8 mouse cellular contexts compared by ENCODE assay signal in the genomic region with DNA sequence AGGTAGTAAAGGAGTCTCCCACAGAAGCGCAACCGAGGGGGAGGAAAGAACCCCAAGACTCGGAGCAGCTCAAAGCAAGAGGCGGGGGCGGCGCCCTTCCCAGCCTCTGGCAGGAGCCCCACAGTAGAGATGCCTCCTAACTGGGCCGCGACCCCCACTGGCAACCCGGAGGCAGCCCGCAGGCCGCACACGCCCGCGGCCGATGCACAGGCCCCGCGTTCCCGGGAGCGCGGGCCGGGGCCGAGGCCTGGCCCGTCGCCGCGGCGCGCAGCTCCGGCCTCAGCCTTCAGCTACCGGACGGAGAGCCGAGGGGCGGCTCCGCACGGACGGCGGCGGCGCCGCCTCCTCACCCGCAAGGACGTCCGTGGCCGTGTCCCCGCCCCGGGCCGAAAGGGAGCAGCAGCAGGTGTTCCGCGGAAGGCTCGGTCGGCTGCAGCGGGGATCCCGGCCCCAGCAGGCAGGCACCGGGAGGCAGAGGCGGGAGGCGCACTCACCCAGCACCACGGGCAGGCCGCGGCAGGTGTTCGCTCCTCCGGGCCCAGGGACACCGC. TPM values are rescaled to one million over a fixed set of nuclear protein-coding genes. Genes with fewer than 3 reads are reported as not detected.
DNase-seq lines count a peak whose midpoint lies in the region; ATAC-seq and TF ChIP-seq lines count a peak whose summit lies in the region.

No protein-coding gene starts in this region.

- H3K27me3 ChIP-seq in heart, adult 2 months (ENCODE audit: control insufficient read depth, insufficient read depth, low read length) = no peaks in the 10 kb centered on the region
- H3K27me3 ChIP-seq in G1E (ENCODE audit: insufficient read depth, low read length) = peaks cover 8% of the 10 kb centered on the region
- peaks cover 4% of the 10 kb centered on the region; the same call in 1 of the 2 replicates for H3K27me3 ChIP-seq in erythroblast, embryonic 14.5 days (ENCODE audit: control insufficient read depth)
- no peaks in the 10 kb centered on the region for H3K27me3 ChIP-seq in hindbrain, embryonic 14.5 days (ENCODE audit: control insufficient read depth, insufficient read depth, low read length)
- H3K27me3 ChIP-seq in liver, adult 2 months (ENCODE audit: control insufficient read depth, insufficient read depth, low read length) = no peaks in the 10 kb centered on the region
- H3K27me3 ChIP-seq in neural tube, embryonic 13.5 days = no peaks in the 10 kb centered on the region

- WGBS in heart, adult 2 months = under 1% methylated on average over 48 of the region's 62 CpGs
- under 1% methylated on average over 62 of the region's 62 CpGs for WGBS in hindbrain, embryonic 14.5 days
- under 1% methylated on average over 59 of the region's 62 CpGs for WGBS in liver, adult 2 months
- under 1% methylated on average over 44 of the region's 62 CpGs for WGBS in neural tube, embryonic 13.5 days

- H3K27ac ChIP-seq in heart, adult 2 months = peak overlapping the region; percentile 96
- peak overlapping the region; percentile 93 for H3K27ac ChIP-seq in hindbrain, embryonic 14.5 days
- peak overlapping the region; percentile 69 for H3K27ac ChIP-seq in liver, adult 2 months (replicated peaks; ENCODE audit: insufficient read depth, low read depth, low read length)
- H3K27ac ChIP-seq in neural tube, embryonic 13.5 days (replicated peaks) = peak overlapping the region; percentile 95

- TF ChIP-seq EP300 in heart, adult 2 months (IDR thresholded peaks at IDR 0.05; ENCODE audit: insufficient read depth, low read depth, low read length) = no peak

- H3K4me1 ChIP-seq in heart, adult 2 months (ENCODE audit: control insufficient read depth, insufficient read depth, low read length) = peaks cover 20% of the 10 kb centered on the region
- peaks cover 33% of the 10 kb centered on the region for H3K4me1 ChIP-seq in G1E (ENCODE audit: insufficient read depth, low read depth, low read length)
- peaks cover 44% of the 10 kb centered on the region for H3K4me1 ChIP-seq in erythroblast, embryonic 14.5 days (ENCODE audit: control insufficient read depth)
- H3K4me1 ChIP-seq in hindbrain, embryonic 14.5 days (replicated peaks; ENCODE audit: control insufficient read depth, insufficient read depth, low read length) = peaks cover 21% of the 10 kb centered on the region
- peaks cover 14% of the 10 kb centered on the region for H3K4me1 ChIP-seq in liver, adult 2 months (ENCODE audit: control insufficient read depth, insufficient read depth, low read length)
- H3K4me1 ChIP-seq in neural tube, embryonic 13.5 days (replicated peaks) = peaks cover 31% of the 10 kb centered on the region

- peaks cover 8% of the 10 kb centered on the region for H3K79me2 ChIP-seq in heart, adult 2 months (replicated peaks; ENCODE audit: control insufficient read depth, insufficient read depth, low read length)
- peaks cover 33% of the 10 kb centered on the region for H3K79me2 ChIP-seq in liver, adult 2 months (ENCODE audit: control insufficient read depth, insufficient read depth, low read length)

- TF ChIP-seq POLR2A in heart, adult 2 months (IDR thresholded peaks at IDR 0.05; ENCODE audit: insufficient read depth, low read depth, low read length) = no peak
- no peak for TF ChIP-seq POLR2A in liver, adult 2 months (IDR thresholded peaks at IDR 0.05; ENCODE audit: extremely low read depth, insufficient read depth, low read length)

- intact Hi-C loops in heart, adult 2 months (cut with DNase I) = loop anchor here (2.0 to 5.0 kb wide), 3 partner anchors 18 to 61 kb away; no protein-coding TSS in a partner anchor

- H3K4me3 ChIP-seq in heart, adult 2 months = peak overlapping the region; percentile 92
- H3K4me3 ChIP-seq in G1E (ENCODE audit: low read depth, low read length) = peak overlapping the region; percentile 94
- H3K4me3 ChIP-seq in erythroblast, embryonic 14.5 days (replicated peaks) = peak overlapping the region; percentile 93
- H3K4me3 ChIP-seq in hindbrain, embryonic 14.5 days (replicated peaks; ENCODE audit: low read length) = peak overlapping the region; percentile 92
- peak overlapping the region; percentile 73 for H3K4me3 ChIP-seq in liver, adult 2 months (ENCODE audit: insufficient read depth, low read depth, low read length)
- H3K4me3 ChIP-seq in neural tube, embryonic 13.5 days = peak overlapping the region; percentile 90

- peaks cover 20% of the 10 kb centered on the region for H3K36me3 ChIP-seq in heart, adult 2 months (ENCODE audit: control insufficient read depth, insufficient read depth, low read length)
- peaks cover 9% of the 10 kb centered on the region for H3K36me3 ChIP-seq in G1E (replicated peaks)
- no peaks in the 10 kb centered on the region for H3K36me3 ChIP-seq in erythroblast, embryonic 14.5 days (ENCODE audit: control insufficient read depth)
- no peaks in the 10 kb centered on the region for H3K36me3 ChIP-seq in hindbrain, embryonic 14.5 days (replicated peaks; ENCODE audit: control insufficient read depth, insufficient read depth)
- no peaks in the 10 kb centered on the region for H3K36me3 ChIP-seq in liver, adult 2 months (ENCODE audit: control insufficient read depth, insufficient read depth, low read length)
- H3K36me3 ChIP-seq in neural tube, embryonic 13.5 days = no peaks in the 10 kb centered on the region

- H3K4me2 ChIP-seq in hindbrain, embryonic 14.5 days (replicated peaks) = peak overlapping the region; percentile 75
- H3K4me2 ChIP-seq in neural tube, embryonic 13.5 days = peak overlapping the region; percentile 70

- no peak for ATAC-seq in G1E (ENCODE audit: extremely low read depth, insufficient number of reproducible peaks, low FRiP score, poor library complexity, severe bottlenecking)
- ATAC-seq in hindbrain, embryonic 14.5 days (ENCODE audit: low FRiP score) = peak; percentile 61
- peak; percentile 63 for ATAC-seq in neural tube, embryonic 13.5 days (ENCODE audit: low read depth)

- DNase-seq in heart, adult 2 months = no peak
- DNase-seq in heart, adult 8-10 months (ENCODE audit: low spot score) = no peak
- DNase-seq in G1E (ENCODE audit: low spot score) = no peak
- peak; percentile 33 for DNase-seq in hindbrain, embryonic 14.5 days (ENCODE audit: low spot score)
- DNase-seq in liver, adult 2 months (ENCODE audit: extremely low read depth, low read depth, low spot score) = peak; percentile 53
- DNase-seq in ovary, postnatal 36 days (ENCODE audit: low spot score) = no peak

- no peak for TF ChIP-seq CTCF in heart, adult 2 months (IDR thresholded peaks at IDR 0.05)
- TF ChIP-seq CTCF in G1E (IDR thresholded peaks at IDR 0.05; ENCODE audit: low read depth, low read length) = no peak
- TF ChIP-seq CTCF in liver, adult 2 months (IDR thresholded peaks at IDR 0.05; ENCODE audit: low read depth, low read length) = no peak

- H3K9ac ChIP-seq in heart, adult 2 months (ENCODE audit: low read depth, low read length) = peak overlapping the region; percentile 96
- peak overlapping the region; percentile 82 for H3K9ac ChIP-seq in hindbrain, embryonic 14.5 days
- H3K9ac ChIP-seq in liver, adult 2 months (ENCODE audit: low read depth, low read length) = peak overlapping the region; percentile 94
- H3K9ac ChIP-seq in neural tube, embryonic 13.5 days = peak overlapping the region; percentile 91

- H3K9me3 ChIP-seq in G1E (replicated peaks) = no peaks in the 10 kb centered on the region
- H3K9me3 ChIP-seq in erythroblast, embryonic 14.5 days (ENCODE audit: control insufficient read depth, low read length) = no peaks in the 10 kb centered on the region
- no peaks in the 10 kb centered on the region for H3K9me3 ChIP-seq in hindbrain, embryonic 14.5 days (ENCODE audit: control insufficient read depth, low read length)
- no peaks in the 10 kb centered on the region for H3K9me3 ChIP-seq in neural tube, embryonic 13.5 days

RNA-seq across cellular contexts. Expression of gene Dag1, which starts 0.6 kb away (rescaled TPM):
- total RNA-seq in heart, adult 2 months (2021) = 100 to 1,000 TPM; 305 to 347 TPM
- polyA plus RNA-seq in heart, adult 2 months (2012; rRNA removed) = 124 and 157 TPM in 2 replicates
- total RNA-seq in heart, adult 8-10 months (2022) = 100 to 1,000 TPM; 291 to 330 (median 302) TPM
- total RNA-seq in G1E (2014; fragmentation: Nextera tagmentation) (21.9 and 22.1 TPM in 2 replicates), G1E (2017) (6.0 and 6.1 TPM in 2 replicates)
- 11.9 and 13.5 TPM in 2 replicates for polyA plus RNA-seq in G1E (2012)
- polyA plus RNA-seq in erythroblast, embryonic 14.5 days (2012) = 0.67 and 0.75 TPM in 2 replicates
- polyA plus RNA-seq in hindbrain, embryonic 14.5 days (2014; fragmentation: Nextera tagmentation; extraction: Ambion mirVana) = 76.7 and 83.0 TPM in 2 replicates
- total RNA-seq in liver, adult 2 months (2014; rRNA removed) = 20.7 and 28.8 TPM in 2 replicates
- 24.9 and 29.9 TPM in 2 replicates for polyA plus RNA-seq in liver, adult 2 months (2012; rRNA removed)
- polyA plus RNA-seq in neural tube, embryonic 13.5 days (2015; fragmentation: Nextera tagmentation; extraction: Ambion mirVana) = 57.2 and 57.6 TPM in 2 replicates

RNA-seq across cellular contexts. Expression of gene Nicn1, which starts 27.0 kb away (rescaled TPM):
- 10 to 100 TPM; 21.0 to 21.5 TPM for total RNA-seq in heart, adult 2 months (2021)
- 24.1 and 37.1 TPM in 2 replicates for polyA plus RNA-seq in heart, adult 2 months (2012; rRNA removed)
- 10 to 100 TPM; 23.0 to 32.5 (median 28.5) TPM for total RNA-seq in heart, adult 8-10 months (2022)
- 17.6 and 20.2 TPM in 2 replicates for total RNA-seq in G1E (2014; fragmentation: Nextera tagmentation)
- total RNA-seq in G1E (2017) = 5.8 and 7.6 TPM in 2 replicates
- polyA plus RNA-seq in G1E (2012) = 0.35 and 0.52 TPM in 2 replicates
- not detected in 2 replicates for polyA plus RNA-seq in erythroblast, embryonic 14.5 days (2012)
- polyA plus RNA-seq in hindbrain, embryonic 14.5 days (2014; fragmentation: Nextera tagmentation; extraction: Ambion mirVana) = 136 and 137 TPM in 2 replicates
- 5.8 and 9.0 TPM in 2 replicates for total RNA-seq in liver, adult 2 months (2014; rRNA removed)
- polyA plus RNA-seq in liver, adult 2 months (2012; rRNA removed) = 15.9 and 21.2 TPM in 2 replicates
- 124 and 130 TPM in 2 replicates for polyA plus RNA-seq in neural tube, embryonic 13.5 days (2015; fragmentation: Nextera tagmentation; extraction: Ambion mirVana)

RNA-seq across cellular contexts. Expression of gene Amt, which starts 33.4 kb away (rescaled TPM):
- total RNA-seq in heart, adult 2 months (2021) = 1 to 10 TPM; 4.0 to 4.6 TPM
- 4.8 and 9.2 TPM in 2 replicates for polyA plus RNA-seq in heart, adult 2 months (2012; rRNA removed)
- total RNA-seq in heart, adult 8-10 months (2022) = 1 to 10 TPM; 3.8 to 6.5 (median 4.9) TPM
- 0.90 and 1.2 TPM in 2 replicates for total RNA-seq in G1E (2014; fragmentation: Nextera tagmentation)
- 0.44 and 0.93 TPM in 2 replicates for total RNA-seq in G1E (2017)
- 0.03 and 0.09 TPM in 2 replicates for polyA plus RNA-seq in G1E (2012)
- not detected in 2 replicates for polyA plus RNA-seq in erythroblast, embryonic 14.5 days (2012)
- polyA plus RNA-seq in hindbrain, embryonic 14.5 days (2014; fragmentation: Nextera tagmentation; extraction: Ambion mirVana) = 18.6 and 24.4 TPM in 2 replicates
- total RNA-seq in liver, adult 2 months (2014; rRNA removed) = 65.5 and 66.6 TPM in 2 replicates
- 45.8 and 54.5 TPM in 2 replicates for polyA plus RNA-seq in liver, adult 2 months (2012; rRNA removed)
- 29.1 and 30.6 TPM in 2 replicates for polyA plus RNA-seq in neural tube, embryonic 13.5 days (2015; fragmentation: Nextera tagmentation; extraction: Ambion mirVana)

RNA-seq across cellular contexts. Expression of gene Rhoa, which starts 42.7 kb away (rescaled TPM):
- 100 to 1,000 TPM; 216 to 234 TPM for total RNA-seq in heart, adult 2 months (2021)
- 110 and 266 TPM in 2 replicates for polyA plus RNA-seq in heart, adult 2 months (2012; rRNA removed)
- total RNA-seq in heart, adult 8-10 months (2022) = 100 to 1,000 TPM; 196 to 229 (median 224) TPM
- total RNA-seq in G1E (2014; fragmentation: Nextera tagmentation) (409 and 426 TPM in 2 replicates), G1E (2017) (215 and 235 TPM in 2 replicates)
- 122 and 136 TPM in 2 replicates for polyA plus RNA-seq in G1E (2012)
- 12.9 and 13.9 TPM in 2 replicates for polyA plus RNA-seq in erythroblast, embryonic 14.5 days (2012)
- 206 and 214 TPM in 2 replicates for polyA plus RNA-seq in hindbrain, embryonic 14.5 days (2014; fragmentation: Nextera tagmentation; extraction: Ambion mirVana)
- 123 TPM in 2 replicates for total RNA-seq in liver, adult 2 months (2014; rRNA removed)
- polyA plus RNA-seq in liver, adult 2 months (2012; rRNA removed) = 64.7 and 82.8 TPM in 2 replicates
- polyA plus RNA-seq in neural tube, embryonic 13.5 days (2015; fragmentation: Nextera tagmentation; extraction: Ambion mirVana) = 309 and 338 TPM in 2 replicates

RNA-seq across cellular contexts. Expression of gene Tcta, which starts 42.8 kb away (rescaled TPM):
- 10 to 100 TPM; 50.5 to 52.8 TPM for total RNA-seq in heart, adult 2 months (2021)
- polyA plus RNA-seq in heart, adult 2 months (2012; rRNA removed) = 64.8 and 82.4 TPM in 2 replicates
- total RNA-seq in heart, adult 8-10 months (2022) = 10 to 100 TPM; 66.6 to 85.9 (median 81.5) TPM
- total RNA-seq in G1E (2014; fragmentation: Nextera tagmentation) (24.2 TPM in 2 replicates), G1E (2017) (11.9 and 14.6 TPM in 2 replicates)
- 1.5 and 3.6 TPM in 2 replicates for polyA plus RNA-seq in G1E (2012)
- polyA plus RNA-seq in erythroblast, embryonic 14.5 days (2012) = 0.16 TPM in 2 replicates
- 49.5 and 59.9 TPM in 2 replicates for polyA plus RNA-seq in hindbrain, embryonic 14.5 days (2014; fragmentation: Nextera tagmentation; extraction: Ambion mirVana)
- 17.7 and 17.9 TPM in 2 replicates for total RNA-seq in liver, adult 2 months (2014; rRNA removed)
- polyA plus RNA-seq in liver, adult 2 months (2012; rRNA removed) = 35.2 and 41.2 TPM in 2 replicates
- 51.9 and 62.2 TPM in 2 replicates for polyA plus RNA-seq in neural tube, embryonic 13.5 days (2015; fragmentation: Nextera tagmentation; extraction: Ambion mirVana)

Comparison
In these comparisons a context has a peak if more than half of its experiments do, and no peak if none do; other contexts are left out.
1. DNase-seq: peak in hindbrain, embryonic 14.5 days (single experiment) and liver, adult 2 months (single experiment); none in heart, adult 2 months (0 of 2), heart, adult 8-10 months (single experiment), G1E (single experiment) and ovary, postnatal 36 days (single experiment).
2. RNA of gene Nicn1, which starts 27.0 kb away (polyA plus RNA-seq): 136 to 137 TPM in hindbrain, embryonic 14.5 days, 124 to 130 TPM in neural tube, embryonic 13.5 days, 24.1 to 37.1 TPM in heart, adult 2 months and 15.9 to 21.2 TPM in liver, adult 2 months; 0.35 to 0.52 TPM in G1E and not detected in erythroblast, embryonic 14.5 days; every median in the first group is over 10 times any median in the second.
3. Peak in every context shown above with its lines, with median percentiles within 50 percentile points of each other: H3K27ac ChIP-seq, H3K4me3 ChIP-seq and H3K9ac ChIP-seq.